Mouse (Mus musculus): Measurements from ENCODE around the gene Gas2. TPM values are rescaled to one million over a fixed set of nuclear protein-coding genes. Genes with fewer than 3 reads are reported as not detected.
A peak's percentile ranks its signal among the peaks of the same experiment; 100 is the strongest.

Gas2 gene
- polyA plus RNA-seq, 1 experiment from 2014 or later = 17.3 TPM

GRCm38 (mm10) chr7:51972252-51972855, 110.5 kb downstream of the Gas2 start:
- no peak overlapping the region for H3K4me2 ChIP-seq (ENCODE audit: low read length)
- peaks cover 4% of the 10 kb centered on the region; the same call in 1 of the 2 replicates for H3K4me1 ChIP-seq (ENCODE audit: control insufficient read depth, insufficient read depth, low read length)
- H3K36me3 ChIP-seq (ENCODE audit: control insufficient read depth, insufficient read depth, low read length) = no peaks in the 10 kb centered on the region
- peak; percentile 68 for ATAC-seq
- no peak overlapping the region for H3K4me3 ChIP-seq (ENCODE audit: low read depth, low read length)
- no peak overlapping the region for H3K9ac ChIP-seq (ENCODE audit: low read depth, low read length)
- peak overlapping the region; percentile 38; the same call in 1 of the 2 replicates for H3K27ac ChIP-seq (ENCODE audit: low read length)
- H3K9me3 ChIP-seq (replicated peaks; ENCODE audit: control insufficient read depth, low read length, poor library complexity, severe bottlenecking) = no peaks in the 10 kb centered on the region
- WGBS = 29% methylated on average over 6 of the region's 6 CpGs
- H3K27me3 ChIP-seq (ENCODE audit: control insufficient read depth, insufficient read depth, low read depth, low read length) = no peaks in the 10 kb centered on the region

- no peaks in the 10 kb centered on the region for H3K36me3 ChIP-seq (ENCODE audit: control insufficient read depth, insufficient read depth, low read length)
- no peaks in the 10 kb centered on the region for H3K27me3 ChIP-seq (ENCODE audit: control insufficient read depth, insufficient read depth, low read depth, low read length)
- peaks cover 4% of the 10 kb centered on the region; the same call in 1 of the 2 replicates for H3K4me1 ChIP-seq (ENCODE audit: control insufficient read depth, insufficient read depth, low read length)
- no peaks in the 10 kb centered on the region for H3K9me3 ChIP-seq (replicated peaks; ENCODE audit: control insufficient read depth, low read length, poor library complexity, severe bottlenecking)
- WGBS = 77% methylated on average over 5 of the region's 5 CpGs
- no peak overlapping the region for H3K4me2 ChIP-seq (ENCODE audit: low read length)
- no peak overlapping the region for H3K4me3 ChIP-seq (ENCODE audit: low read depth, low read length)
- H3K27ac ChIP-seq (ENCODE audit: low read length) = no peak overlapping the region
- H3K9ac ChIP-seq (ENCODE audit: low read depth, low read length) = no peak overlapping the region
- no peak for ATAC-seq
Measured at GRCm38 (mm10) chr7:51973091-51973490, 111.3 kb downstream of the Gas2 start.

- Histone ChIP-seq H3K4me1 (ENCODE audit: control insufficient read depth, insufficient read depth, low read length) (peaks cover 4% of the 10 kb centered on the region; the same call in 1 of the 2 replicates), H3K9ac (ENCODE audit: low read depth, low read length) (no peak overlapping the region), H3K27ac (ENCODE audit: low read length) (no peak overlapping the region), H3K27me3 (ENCODE audit: control insufficient read depth, insufficient read depth, low read depth, low read length) (no peaks in the 10 kb centered on the region), H3K4me3 (ENCODE audit: low read depth, low read length) (no peak overlapping the region), H3K36me3 (ENCODE audit: control insufficient read depth, insufficient read depth, low read length) (no peaks in the 10 kb centered on the region), H3K9me3 (replicated peaks; ENCODE audit: control insufficient read depth, low read length, poor library complexity, severe bottlenecking) (no peaks in the 10 kb centered on the region), H3K4me2 (ENCODE audit: low read length) (no peak overlapping the region)
- ATAC-seq = no peak
- 64% methylated on average over 2 of the region's 2 CpGs for WGBS
Measured at GRCm38 (mm10) chr7:51973526-51973925, 111.7 kb downstream of the Gas2 start.

- no peak overlapping the region for H3K4me2 ChIP-seq (ENCODE audit: low read length)
- WGBS = 37% methylated on average over 6 of the region's 6 CpGs
- ATAC-seq = peak; percentile 53; the same call in 1 of the 2 replicates
- no peaks in the 10 kb centered on the region for H3K36me3 ChIP-seq (ENCODE audit: control insufficient read depth, insufficient read depth, low read length)
- H3K9me3 ChIP-seq (replicated peaks; ENCODE audit: control insufficient read depth, low read length, poor library complexity, severe bottlenecking) = no peaks in the 10 kb centered on the region
- H3K27me3 ChIP-seq (ENCODE audit: control insufficient read depth, insufficient read depth, low read depth, low read length) = no peaks in the 10 kb centered on the region
- H3K27ac ChIP-seq (ENCODE audit: low read length) = peak overlapping the region; percentile 51; the same call in 1 of the 2 replicates
- H3K4me3 ChIP-seq (ENCODE audit: low read depth, low read length) = no peak overlapping the region
- H3K4me1 ChIP-seq (ENCODE audit: control insufficient read depth, insufficient read depth, low read length) = peaks cover 4% of the 10 kb centered on the region; the same call in 1 of the 2 replicates
- H3K9ac ChIP-seq (ENCODE audit: low read depth, low read length) = no peak overlapping the region
Measured at GRCm38 (mm10) chr7:51975181-51975580, 113.4 kb downstream of the Gas2 start.

GRCm38 (mm10) chr7:51979271-51979670, 117.5 kb downstream of the Gas2 start:
- Histone ChIP-seq H3K4me2 (ENCODE audit: low read length) (no peak overlapping the region), H3K36me3 (ENCODE audit: control insufficient read depth, insufficient read depth, low read length) (no peaks in the 10 kb centered on the region), H3K27me3 (ENCODE audit: control insufficient read depth, insufficient read depth, low read depth, low read length) (no peaks in the 10 kb centered on the region), H3K4me3 (ENCODE audit: low read depth, low read length) (no peak overlapping the region), H3K9me3 (replicated peaks; ENCODE audit: control insufficient read depth, low read length, poor library complexity, severe bottlenecking) (no peaks in the 10 kb centered on the region), H3K9ac (ENCODE audit: low read depth, low read length) (no peak overlapping the region), H3K27ac (ENCODE audit: low read length) (no peak overlapping the region), H3K4me1 (ENCODE audit: control insufficient read depth, insufficient read depth, low read length) (peaks cover 4% of the 10 kb centered on the region; the same call in 1 of the 2 replicates)
- WGBS = 41% methylated on average over 5 of the region's 5 CpGs
- no peak for ATAC-seq

GRCm38 (mm10) chr7:51982303-51982702, 120.5 kb downstream of the Gas2 start:
- no peaks in the 10 kb centered on the region for H3K36me3 ChIP-seq (ENCODE audit: control insufficient read depth, insufficient read depth, low read length)
- no peaks in the 10 kb centered on the region for H3K27me3 ChIP-seq (ENCODE audit: control insufficient read depth, insufficient read depth, low read depth, low read length)
- no peak overlapping the region for H3K4me3 ChIP-seq (ENCODE audit: low read depth, low read length)
- no peaks in the 10 kb centered on the region for H3K4me1 ChIP-seq (ENCODE audit: control insufficient read depth, insufficient read depth, low read length)
- WGBS = 41% methylated on average over 1 of the region's 1 CpGs
- H3K9me3 ChIP-seq (replicated peaks; ENCODE audit: control insufficient read depth, low read length, poor library complexity, severe bottlenecking) = no peaks in the 10 kb centered on the region
- H3K27ac ChIP-seq (ENCODE audit: low read length) = no peak overlapping the region
- no peak overlapping the region for H3K9ac ChIP-seq (ENCODE audit: low read depth, low read length)
- H3K4me2 ChIP-seq (ENCODE audit: low read length) = no peak overlapping the region
- no peak for ATAC-seq

- Histone ChIP-seq H3K4me2 (ENCODE audit: low read length) (no peak overlapping the region), H3K27me3 (ENCODE audit: control insufficient read depth, insufficient read depth, low read depth, low read length) (no peaks in the 10 kb centered on the region), H3K36me3 (ENCODE audit: control insufficient read depth, insufficient read depth, low read length) (no peaks in the 10 kb centered on the region), H3K27ac (ENCODE audit: low read length) (no peak overlapping the region), H3K4me3 (ENCODE audit: low read depth, low read length) (no peak overlapping the region), H3K4me1 (ENCODE audit: control insufficient read depth, insufficient read depth, low read length) (no peaks in the 10 kb centered on the region), H3K9me3 (replicated peaks; ENCODE audit: control insufficient read depth, low read length, poor library complexity, severe bottlenecking) (no peaks in the 10 kb centered on the region), H3K9ac (ENCODE audit: low read depth, low read length) (no peak overlapping the region)
- no peak for ATAC-seq
- WGBS = 75% methylated on average over 6 of the region's 6 CpGs
Measured at GRCm38 (mm10) chr7:51985763-51986162, 123.9 kb downstream of the Gas2 start.

GRCm38 (mm10) chr7:51986909-51987308, 125.1 kb downstream of the Gas2 start:
- Histone ChIP-seq H3K27ac (ENCODE audit: low read length) (no peak overlapping the region), H3K4me2 (ENCODE audit: low read length) (no peak overlapping the region), H3K9ac (ENCODE audit: low read depth, low read length) (no peak overlapping the region), H3K4me3 (ENCODE audit: low read depth, low read length) (no peak overlapping the region), H3K4me1 (ENCODE audit: control insufficient read depth, insufficient read depth, low read length) (no peaks in the 10 kb centered on the region), H3K36me3 (ENCODE audit: control insufficient read depth, insufficient read depth, low read length) (no peaks in the 10 kb centered on the region), H3K27me3 (ENCODE audit: control insufficient read depth, insufficient read depth, low read depth, low read length) (no peaks in the 10 kb centered on the region), H3K9me3 (replicated peaks; ENCODE audit: control insufficient read depth, low read length, poor library complexity, severe bottlenecking) (no peaks in the 10 kb centered on the region)
- 79% methylated on average over 6 of the region's 6 CpGs for WGBS
- no peak for ATAC-seq

- no peak overlapping the region for H3K9ac ChIP-seq (ENCODE audit: low read depth, low read length)
- WGBS = 74% methylated on average over 3 of the region's 3 CpGs
- H3K36me3 ChIP-seq (ENCODE audit: control insufficient read depth, insufficient read depth, low read length) = 0 out of 2 replicates have a peak, but pooled peaks cover 2% of the 10 kb centered on the region
- H3K27ac ChIP-seq (ENCODE audit: low read length) = no peak overlapping the region
- no peak overlapping the region for H3K4me3 ChIP-seq (ENCODE audit: low read depth, low read length)
- no peak overlapping the region for H3K4me2 ChIP-seq (ENCODE audit: low read length)
- ATAC-seq = no peak
- H3K9me3 ChIP-seq (replicated peaks; ENCODE audit: control insufficient read depth, low read length, poor library complexity, severe bottlenecking) = no peaks in the 10 kb centered on the region
- no peaks in the 10 kb centered on the region for H3K4me1 ChIP-seq (ENCODE audit: control insufficient read depth, insufficient read depth, low read length)
- H3K27me3 ChIP-seq (ENCODE audit: control insufficient read depth, insufficient read depth, low read depth, low read length) = no peaks in the 10 kb centered on the region
Measured at GRCm38 (mm10) chr7:51991020-51991419, 129.2 kb downstream of the Gas2 start.
